Mouse (Mus musculus) CH12.LX (cell line): ENCODE measurements around the gene Gm3625. TPM values are rescaled to one million over a fixed set of nuclear protein-coding genes. Genes with fewer than 3 reads are reported as not detected.
A peak's percentile ranks its signal among the peaks of the same experiment; 100 is the strongest.

Experiments used
- DNase-seq: peaks from one replicate; pipeline ENCODE4 v3.0.0-alpha.2; 2013; ENCODE audit errors: extremely low read depth
- H3K27ac ChIP-seq: 2 replicates; pipeline ENCODE4 v1.5.1; 2012; ENCODE audit warnings: low read depth, mild to moderate bottlenecking, control low read depth, moderate library complexity; ENCODE audit not compliant: insufficient read depth
- H3K27me3 ChIP-seq: replicated peaks from 2 replicates; pipeline ENCODE3; 2012; ENCODE audit warnings: inconsistent platforms
- H3K36me3 ChIP-seq, 2 experiments: replicated peaks in 1 of 2; 2 replicates each; pipeline versions ENCODE3 to v1.6.1; 2012; ENCODE audit warnings: inconsistent platforms in 1 of 2, low read length in 1 of 2, mild to moderate bottlenecking in 1 of 2, mixed read lengths in 1 of 2, moderate library complexity in 1 of 2; ENCODE audit not compliant: control insufficient read depth in 1 of 2, insufficient read depth in 1 of 2
- H3K4me1 ChIP-seq, 2 experiments: 2 replicates each; pipeline ENCODE4 v1.6.1; 2012; ENCODE audit warnings: inconsistent platforms in 1 of 2, moderate library complexity in 1 of 2; ENCODE audit not compliant: insufficient read depth in 2 of 2, control insufficient read depth in 1 of 2
- H3K4me2 ChIP-seq: 2 replicates; pipeline ENCODE4 v1.6.1; 2012; ENCODE audit warnings: low read depth, mild to moderate bottlenecking, control low read depth; ENCODE audit not compliant: poor library complexity, insufficient read depth, severe bottlenecking
- H3K4me3 ChIP-seq, 3 experiments: fragments of 150-350 bp in 1 of 3; sonication (generic) in 1 of 3; replicated peaks in 1 of 3; 2 replicates each; pipeline versions ENCODE3 to v1.5.1; 2011 to 2012; ENCODE audit warnings: low read depth in 2 of 3, low read length in 2 of 3, mild to moderate bottlenecking in 2 of 3, moderate library complexity in 2 of 3, control low read depth in 1 of 3, improper control_type of control experiment in 1 of 3, inconsistent platforms in 1 of 3, mixed read lengths in 1 of 3; ENCODE audit not compliant: poor library complexity in 1 of 3
- H3K79me2 ChIP-seq: replicated peaks from 2 replicates; pipeline ENCODE4 v1.6.1; 2012; ENCODE audit warnings: mild to moderate bottlenecking, moderate library complexity; ENCODE audit not compliant: control insufficient read depth, poor library complexity, insufficient read depth, severe bottlenecking; ENCODE audit errors: extremely low read depth
- H3K9ac ChIP-seq: 2 replicates; pipeline ENCODE4 v1.6.1; 2012; ENCODE audit warnings: low read depth, mild to moderate bottlenecking, control low read depth, moderate library complexity; ENCODE audit not compliant: insufficient read depth
- H3K9me3 ChIP-seq: replicated peaks from 2 replicates; pipeline ENCODE3; 2012; ENCODE audit warnings: low read length, inconsistent platforms, mixed read lengths
- BHLHE40 ChIP-seq: IDR thresholded peaks from 2 replicates; pipeline ENCODE4 v1.6.1; 2011; ENCODE audit warnings: mild to moderate bottlenecking, low read depth, low read length, improper control_type of control experiment
- CTCF ChIP-seq, 2 experiments: IDR thresholded peaks in 1 of 2; conservative IDR thresholded peaks in 1 of 2; 2 replicates each; pipeline ENCODE4 v1.5.1; 2011 to 2012; ENCODE audit warnings: low read depth in 2 of 2, low read length in 2 of 2, improper control_type of control experiment in 1 of 2, inconsistent platforms in 1 of 2, mild to moderate bottlenecking in 1 of 2, moderate library complexity in 1 of 2
- ELF1 ChIP-seq: IDR thresholded peaks from 2 replicates; pipeline ENCODE4 v1.6.1; 2014; ENCODE audit warnings: low read depth, mild to moderate bottlenecking, inconsistent platforms, low read length, improper control_type of control experiment
- EP300 ChIP-seq: IDR thresholded peaks from 2 replicates; pipeline ENCODE4 v1.6.1; 2011; ENCODE audit warnings: low read length, improper control_type of control experiment
- ETS1 ChIP-seq: conservative IDR thresholded peaks from 2 replicates; pipeline ENCODE4 v1.6.1; 2012; ENCODE audit warnings: low read depth, mild to moderate bottlenecking, inconsistent platforms, low read length, improper control_type of control experiment, moderate library complexity
- IRF4 ChIP-seq: IDR thresholded peaks from 2 replicates; pipeline ENCODE4 v1.6.1; 2014; ENCODE audit warnings: low read depth, mild to moderate bottlenecking, inconsistent platforms, low read length, improper control_type of control experiment
- JUND ChIP-seq: conservative IDR thresholded peaks from 2 replicates; pipeline ENCODE4 v1.6.1; 2011; ENCODE audit warnings: low read depth, low read length, improper control_type of control experiment
- KAT2A ChIP-seq: IDR thresholded peaks from 2 replicates; pipeline ENCODE4 v1.6.1; 2012; ENCODE audit warnings: low read length, improper control_type of control experiment, inconsistent platforms; ENCODE audit not compliant: insufficient replicate concordance
- MAFK ChIP-seq: IDR thresholded peaks from 2 replicates; pipeline ENCODE4 v1.6.1; 2011; ENCODE audit warnings: low read length, improper control_type of control experiment; ENCODE audit not compliant: insufficient replicate concordance
- MAX ChIP-seq: IDR thresholded peaks from 2 replicates; pipeline ENCODE4 v1.6.1; 2011; ENCODE audit warnings: low read length, improper control_type of control experiment
- MAZ ChIP-seq: IDR thresholded peaks from 2 replicates; pipeline ENCODE4 v1.6.1; 2012; ENCODE audit warnings: low read depth, mild to moderate bottlenecking, inconsistent platforms, low read length, improper control_type of control experiment, moderate library complexity
- MXI1 ChIP-seq: IDR thresholded peaks from 2 replicates; pipeline ENCODE4 v1.6.1; 2011; ENCODE audit warnings: mild to moderate bottlenecking, low read depth, low read length, improper control_type of control experiment
- MYC ChIP-seq: IDR thresholded peaks from 2 replicates; pipeline ENCODE4 v1.6.1; 2011; ENCODE audit warnings: low read depth, mild to moderate bottlenecking, improper control_type of control experiment, low read length
- NRF1 ChIP-seq: IDR thresholded peaks from 2 replicates; pipeline ENCODE4 v1.6.1; 2014; ENCODE audit warnings: low read depth, mild to moderate bottlenecking, inconsistent platforms, low read length, improper control_type of control experiment, moderate library complexity
- POLR2AphosphoS2 ChIP-seq: IDR thresholded peaks from 2 replicates; pipeline ENCODE4 v1.6.1; 2011; ENCODE audit warnings: low read depth, low read length, improper control_type of control experiment
- RAD21 ChIP-seq: IDR thresholded peaks from 2 replicates; pipeline ENCODE4 v1.6.1; 2011; ENCODE audit warnings: low read depth, mild to moderate bottlenecking, low read length, improper control_type of control experiment, moderate library complexity
- SMC3 ChIP-seq: IDR thresholded peaks from 2 replicates; pipeline ENCODE4 v1.6.1; 2011; ENCODE audit warnings: low read depth, low read length, improper control_type of control experiment
- TBP ChIP-seq: conservative IDR thresholded peaks from 2 replicates; pipeline ENCODE4 v1.6.1; 2011; ENCODE audit warnings: low read depth, low read length, improper control_type of control experiment
- TCF12 ChIP-seq: IDR thresholded peaks from 2 replicates; pipeline ENCODE4 v1.6.1; 2014; ENCODE audit warnings: low read depth, mild to moderate bottlenecking, inconsistent platforms, low read length, improper control_type of control experiment
- UBTF ChIP-seq: IDR thresholded peaks from 2 replicates; pipeline ENCODE4 v1.6.1; 2012; ENCODE audit warnings: low read depth, mild to moderate bottlenecking, inconsistent platforms, low read length, improper control_type of control experiment, moderate library complexity
- USF2 ChIP-seq: conservative IDR thresholded peaks from 2 replicates; pipeline ENCODE4 v1.6.1; 2011; ENCODE audit warnings: low read depth, low read length, improper control_type of control experiment
- ZC3H11A ChIP-seq: IDR thresholded peaks from 2 replicates; pipeline ENCODE4 v1.6.1; 2012; ENCODE audit warnings: low read depth, mild to moderate bottlenecking, inconsistent platforms, low read length, improper control_type of control experiment
- ZMIZ1 ChIP-seq: IDR thresholded peaks from 2 replicates; pipeline ENCODE4 v1.6.1; 2012; ENCODE audit warnings: low read depth, mild to moderate bottlenecking, inconsistent platforms, low read length, improper control_type of control experiment
- ZNF384 ChIP-seq: IDR thresholded peaks from 2 replicates; pipeline ENCODE4 v1.6.1; 2012; ENCODE audit warnings: low read depth, low read length, improper control_type of control experiment, inconsistent platforms
- dilution Hi-C: fragments of 300-500 bp; cut with MboI; formaldehyde crosslinking; loops from 2 replicates; pipeline ENCODE4 v1.14.3; 2020; ENCODE audit warnings: low sequenced_read_pairs; ENCODE audit not compliant: extremely low pct_unique_long_range_greater_than_20kb, extremely low pct_ligation_motif_present
- in situ Hi-C: fragments of 300-500 bp; cut with MboI; formaldehyde crosslinking; loops from 3 replicates; pipeline ENCODE4 v1.14.3; 2019; ENCODE audit warnings: low sequenced_read_pairs, low pct_ligation_motif_present, low pct_unique_long_range_greater_than_20kb, mixed read lengths
- polyA plus RNA-seq: library from polyadenylated mRNA; unstranded; fragments of >175 nt; gene quantifications from 2 replicates; pipeline ENCODE4 v1.2.1, GENCODE M21; 2012; ENCODE audit warnings: low read depth; ENCODE audit not compliant: insufficient read length
- total RNA-seq, 2 experiments: library from RNA; depleted of rRNA; stranded (reverse); fragments of 300-350 nt in 1 of 2; fragments of >200 nt in 1 of 2; gene quantifications; 2 replicates each; pipeline ENCODE4 v1.2.3; 2012 to 2014

Gm3625 gene
- total and polyA plus RNA-seq, 3 experiments: not detected

- no peak for TF ChIP-seq MAZ
- TF ChIP-seq MAFK: no peak
- TF ChIP-seq ZC3H11A: no peak
- no peak; the same call in 1 of the 2 replicates for TF ChIP-seq SMC3
- TF ChIP-seq EP300: 0 out of 2 replicates have a peak, but pooled peaks have one; percentile 22
- no peak for TF ChIP-seq ETS1
- no peak for TF ChIP-seq MAX
- peak; percentile 40; the same call in 1 of the 2 replicates for TF ChIP-seq ZNF384
These were observed 702 bp downstream of the Gm3625 start (continued) for GRCm38 (mm10) chr12:4592025-4592424.

GRCm38 (mm10) chr12:4588603-4589002 is 4.1 kb downstream of the Gm3625 start:
- no peak for DNase-seq
- in situ Hi-C loops: no loop called here
- Histone ChIP-seq H3K27me3 (no peaks in the 10 kb centered on the region), H3K9ac (no peak overlapping the region), H3K4me1 (peaks cover 0 to 9% of the 10 kb centered on the region in 2 experiments; a peak in 1 of 4 replicates), H3K27ac (no peak overlapping the region), H3K4me3 (no peak overlapping the region), H3K4me2 (no peak overlapping the region), H3K9me3 (no peaks in the 10 kb centered on the region), H3K79me2 (peaks cover 2% of the 10 kb centered on the region), H3K36me3 (no peaks in the 10 kb centered on the region)
- dilution Hi-C loops: no loop called here
- no peak for TF ChIP-seq MXI1
- TF ChIP-seq MAX: no peak

DNA sequence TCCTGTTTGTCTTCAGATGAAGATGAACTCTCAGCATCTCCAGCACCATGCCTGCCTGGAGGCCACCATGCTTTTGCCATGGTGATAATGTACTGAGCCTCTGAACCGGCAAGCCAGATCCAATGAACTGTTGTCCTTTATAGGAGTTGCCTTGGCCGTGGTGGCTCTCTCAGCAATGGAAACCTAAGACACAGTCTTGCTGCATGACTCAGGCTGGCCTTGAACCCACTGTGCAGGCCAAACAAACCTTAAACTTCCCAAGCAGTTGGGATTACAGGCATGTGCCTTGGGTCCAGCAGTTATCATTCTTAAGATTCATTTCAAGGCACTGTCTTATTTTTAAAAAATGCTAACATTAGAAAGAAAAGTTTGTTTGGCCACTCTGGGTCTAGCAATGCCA is 4.9 kb downstream of the Gm3625 start:
- Histone ChIP-seq H3K36me3 (no peaks in the 10 kb centered on the region), H3K27me3 (no peaks in the 10 kb centered on the region), H3K79me2 (no peaks in the 10 kb centered on the region), H3K27ac (no peak overlapping the region), H3K4me3 (no peak overlapping the region), H3K9ac (no peak overlapping the region), H3K4me1 (peaks cover 0 to 9% of the 10 kb centered on the region in 2 experiments; a peak in 1 of 4 replicates), H3K4me2 (no peak overlapping the region), H3K9me3 (no peaks in the 10 kb centered on the region)
- TF ChIP-seq CTCF (conservative IDR thresholded peaks at IDR 0.05 in 1 of 2, IDR thresholded peaks at IDR 0.05 in 1 of 2; ENCODE audit: low read depth in 2 of 2, low read length in 2 of 2): no peak
- dilution Hi-C loops: no loop called here
- in situ Hi-C loops: no loop called here
- DNase-seq: no peak

GRCm38 (mm10) chr12:4582326-4582725 is 10.4 kb downstream of the Gm3625 start:
- H3K36me3 ChIP-seq: no peaks in the 10 kb centered on the region
- no peaks in the 10 kb centered on the region for H3K79me2 ChIP-seq
- TF ChIP-seq TCF12 (no peak), RAD21 (no peak), NRF1 (no peak), MXI1 (no peak), POLR2AphosphoS2 (no peak), BHLHE40 (no peak), ZNF384 (no peak), USF2 (no peak), TBP (no peak), SMC3 (no peak), IRF4 (no peak), MYC (no peak), ELF1 (no peak), JUND (no peak), KAT2A (no peak), ZMIZ1 (no peak), EP300 (no peak), UBTF (no peak)
- no peaks in the 10 kb centered on the region for H3K4me1 ChIP-seq
- H3K4me2 ChIP-seq: no peak overlapping the region
- no peak overlapping the region for H3K4me3 ChIP-seq
- H3K9me3 ChIP-seq: no peaks in the 10 kb centered on the region
- in situ Hi-C loops (no loop called here), dilution Hi-C loops (no loop called here)
- no peak for DNase-seq
- no peak overlapping the region for H3K9ac ChIP-seq
- H3K27ac ChIP-seq: no peak overlapping the region
- H3K27me3 ChIP-seq: no peaks in the 10 kb centered on the region
